Mouse (Mus musculus) bone marrow macrophage, adult 2 months (primary cell): ENCODE results near the gene Rasgef1c.

Experiments
- CTCF ChIP-seq: IDR thresholded peaks from 2 replicates; pipeline ENCODE4 v1.5.1; 2012; ENCODE audit warnings: low read depth, mild to moderate bottlenecking, low read length, moderate library complexity
- POLR2A ChIP-seq: IDR thresholded peaks from 2 replicates; pipeline ENCODE4 v1.6.1; 2012; ENCODE audit warnings: mild to moderate bottlenecking, low read depth, low read length, borderline replicate concordance

- TF ChIP-seq POLR2A (no peak), CTCF (no peak)
These were observed at the start of gene Rasgef1c for GRCm38 (mm10) chr11:49901659-49902458.
